Mouse (Mus musculus) B cell, adult (primary cell): Measurements from ENCODE around the gene Cyp2b9. TPM values are rescaled to one million over a fixed set of nuclear protein-coding genes. Genes with fewer than 3 reads are reported as not detected.

Experiments used
- total RNA-seq: library from RNA; stranded (reverse); gene quantifications from 4 replicates; pipeline ENCODE4 v1.2.4, GENCODE M21; 2023; ENCODE audit not compliant: inconsistent age

Cyp2b9 gene
- total RNA-seq, result not detected in 4 replicates

DNA sequence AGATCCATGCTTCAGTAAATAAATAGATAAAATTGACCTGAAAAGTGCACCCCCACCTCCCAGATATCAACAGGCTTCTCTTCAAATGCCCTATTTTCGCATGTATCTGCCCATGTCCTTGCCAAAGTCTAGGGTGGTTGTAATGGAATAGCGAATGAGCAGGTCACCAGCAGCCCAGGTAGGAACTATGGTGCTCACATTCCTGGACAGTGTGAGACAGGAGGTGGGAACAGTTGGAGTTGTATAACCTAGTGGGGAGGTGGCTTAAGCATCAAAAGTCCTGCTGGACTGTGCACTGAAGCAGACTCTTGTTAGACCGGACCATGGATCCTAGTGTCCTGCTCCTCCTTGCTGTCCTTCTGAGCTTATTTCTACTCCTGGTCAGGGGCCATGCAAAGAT, at the start of gene Cyp2b9:
Gene Cyp2b9, plus strand, starts transcription at position 301 of the 400 bp plus-strand sequence.

DNA sequence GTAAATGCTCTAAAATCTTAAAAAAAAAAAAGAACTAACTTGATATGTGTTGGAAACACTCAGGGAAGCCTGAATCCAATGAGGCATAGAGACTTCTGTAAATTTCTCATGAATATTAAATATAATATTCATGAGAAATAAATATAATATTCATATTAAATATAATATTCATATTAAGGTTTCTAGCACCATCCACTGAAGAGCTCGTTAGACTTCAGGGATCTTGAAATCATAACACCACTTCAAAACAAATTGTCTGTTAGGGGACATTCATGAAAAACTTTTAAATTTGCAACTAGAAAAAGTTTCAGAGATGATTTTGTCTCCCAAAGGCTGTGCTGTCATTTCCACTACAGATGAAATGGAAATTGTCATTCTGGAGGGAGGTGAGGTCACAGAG, 86.8 kb downstream of the Cyp2b9 start, which contains the start of gene Vmn1r184:
Gene Vmn1r184, plus strand, starts transcription at position 301 of the 400 bp plus-strand sequence.

Other genes with a start within 250 kb of the Cyp2b9 start
- not detected in 4 replicates for gene Cyp2b13, start 111.9 kb upstream of the Cyp2b9 start, total RNA-seq
- gene Vmn1r184, start 86.9 kb downstream of the Cyp2b9 start, total RNA-seq, result not detected in 4 replicates
- gene Cyp2a4, start 133.8 kb downstream of the Cyp2b9 start, total RNA-seq, result not detected in 4 replicates
- gene Nlrp9c, start 230.3 kb downstream of the Cyp2b9 start, total RNA-seq, result not detected in 4 replicates